Mouse (Mus musculus) macrophage (primary cell): Measurements from ENCODE around the gene Tjp3. TPM values are rescaled to one million over a fixed set of nuclear protein-coding genes. Genes with fewer than 3 reads are reported as not detected.
A peak's percentile ranks its signal among the peaks of the same experiment; 100 is the strongest.

ENCODE experiments used
- H3K27ac ChIP-seq: fragments of 350-480 bp; formaldehyde crosslinking; 2 replicates; pipeline ENCODE4 v1.9.0; 2021
- H3K36me3 ChIP-seq: fragments of 350-480 bp; formaldehyde crosslinking; 2 replicates; pipeline ENCODE4 v1.9.0; 2021; ENCODE audit errors: inconsistent target
- H3K4me3 ChIP-seq: fragments of 350-480 bp; formaldehyde crosslinking; 2 replicates; pipeline ENCODE4 v1.9.0; 2021; ENCODE audit errors: inconsistent target
- H3K79me2 ChIP-seq: fragments of 350-480 bp; formaldehyde crosslinking; 2 replicates; pipeline ENCODE4 v1.9.0; 2021; ENCODE audit errors: inconsistent target
- WGBS: methylation state at CpG from one replicate; pipeline ENCODE4 v1.1.7; 2026; ENCODE audit warnings: inconsistent platforms; ENCODE audit not compliant: missing documents; 5-methylcytosine and 5-hydroxymethylcytosine counted together
- polyA plus RNA-seq: library from polyadenylated mRNA; stranded (reverse); fragments of 250-400 nt; gene quantifications from 3 replicates; pipeline ENCODE4 v1.2.4, GENCODE M21; 2018; ENCODE audit warnings: inconsistent platforms

The Tjp3 gene
- polyA plus RNA-seq, 1 experiment from 2014 or later: 3.3 TPM

DNA sequence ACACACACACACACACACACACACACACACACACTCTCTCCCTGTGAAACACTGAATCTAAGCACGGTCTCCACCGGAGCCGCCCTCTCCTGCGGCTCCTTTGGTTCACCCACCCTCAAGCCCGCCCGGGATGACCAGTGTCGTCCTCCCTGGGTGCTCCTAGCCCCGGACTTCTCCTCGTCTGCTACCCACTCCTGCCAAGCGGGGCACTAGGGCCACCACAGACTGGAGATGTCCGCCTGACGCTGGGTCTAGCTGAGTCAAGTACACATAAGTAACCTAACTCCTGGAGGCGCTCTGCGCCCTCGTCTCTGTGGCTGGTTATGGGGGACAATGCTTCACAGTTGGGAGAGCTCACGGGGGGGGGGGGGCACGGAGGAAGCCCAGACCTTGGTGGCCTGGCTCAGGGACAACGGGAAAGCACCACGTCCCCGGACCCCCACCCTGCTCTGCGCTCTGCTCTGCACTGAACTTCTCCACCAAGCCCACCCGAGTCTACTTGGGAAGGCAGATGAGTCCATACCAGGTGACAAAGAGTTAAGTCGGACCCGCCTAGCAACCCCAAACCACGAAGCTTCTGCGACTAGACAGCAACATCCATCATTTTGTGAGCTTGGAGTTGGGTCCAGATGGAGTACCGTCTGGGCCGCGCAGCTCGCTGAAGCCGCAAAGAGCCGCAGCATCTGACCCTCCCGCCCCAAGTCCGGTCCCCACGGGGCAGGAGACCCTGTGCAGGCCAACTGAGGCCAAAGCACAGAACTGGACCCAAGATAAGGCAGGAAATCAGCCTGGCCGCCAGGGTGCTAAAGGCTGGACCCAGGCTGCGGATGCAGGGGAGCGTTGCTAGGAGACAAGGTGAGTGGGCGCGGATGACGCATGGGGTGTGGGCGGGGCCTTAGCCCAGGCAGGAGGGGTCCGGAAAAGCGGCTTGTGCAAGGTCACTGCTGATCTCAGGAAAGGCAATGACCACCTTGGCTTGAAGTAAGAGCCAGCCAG, 38.7 kb downstream of the Tjp3 start, which contains the start of gene Matk:
Matk (plus strand) TSS at position 512 of the 996 bp plus-strand sequence.
- Histone ChIP-seq H3K27ac (no peak within 1 kb of the TSS), H3K79me2 (no peaks in the 10 kb centered on the region), H3K4me3 (no peak within 1 kb of the TSS), H3K36me3 (no peaks in the 10 kb centered on the region)
- 20% methylated on average over 39 of the region's 44 CpGs for WGBS

DNA sequence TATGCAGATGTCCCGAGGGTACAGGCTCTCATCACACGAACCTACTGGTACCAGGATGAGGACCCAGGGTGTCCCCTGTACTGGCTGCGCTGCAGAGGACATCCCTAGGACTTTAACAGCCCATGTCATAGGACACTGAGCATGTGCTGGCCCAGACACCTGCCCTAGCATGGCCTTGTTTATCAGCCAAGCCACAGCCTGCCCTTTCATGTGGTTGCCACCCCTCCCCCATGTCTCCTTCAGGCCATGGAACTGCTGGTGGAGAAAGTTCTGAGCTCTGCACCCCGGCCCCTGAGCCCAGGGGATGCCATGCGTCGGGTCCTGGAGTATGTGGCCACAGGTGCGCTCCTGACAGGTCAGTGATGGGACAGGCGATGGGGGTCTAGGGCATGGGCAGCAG, 41.9 kb downstream of the Tjp3 start:
- 92% methylated on average over 8 of the region's 8 CpGs for WGBS
- Histone ChIP-seq H3K4me3 (no peak overlapping the region), H3K27ac (no peak overlapping the region), H3K36me3 (no peaks in the 10 kb centered on the region), H3K79me2 (no peaks in the 10 kb centered on the region)

DNA sequence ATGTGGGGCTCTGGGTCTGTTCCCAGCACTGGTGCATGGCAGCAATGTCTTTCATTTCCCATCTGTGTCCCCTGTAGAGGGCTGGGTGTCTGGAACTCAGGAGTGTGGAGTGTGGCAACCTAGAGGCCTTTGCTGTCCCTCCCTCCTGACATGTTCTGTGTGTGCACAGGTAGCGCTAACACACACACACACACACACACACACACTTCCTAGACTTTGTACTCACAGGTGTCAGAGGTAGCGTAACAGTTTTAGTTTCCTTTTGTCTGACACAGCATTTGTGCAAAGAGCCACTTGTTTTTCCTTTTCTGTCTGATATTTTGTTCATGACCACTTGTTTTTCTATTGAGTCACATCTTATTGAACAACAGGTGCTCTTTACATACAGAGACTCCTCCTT, 43.6 kb downstream of the Tjp3 start:
- Histone ChIP-seq H3K79me2 (no peaks in the 10 kb centered on the region), H3K27ac (no peak overlapping the region), H3K36me3 (no peaks in the 10 kb centered on the region), H3K4me3 (no peak overlapping the region)
- 71% methylated on average over 1 of the region's 2 CpGs for WGBS

DNA sequence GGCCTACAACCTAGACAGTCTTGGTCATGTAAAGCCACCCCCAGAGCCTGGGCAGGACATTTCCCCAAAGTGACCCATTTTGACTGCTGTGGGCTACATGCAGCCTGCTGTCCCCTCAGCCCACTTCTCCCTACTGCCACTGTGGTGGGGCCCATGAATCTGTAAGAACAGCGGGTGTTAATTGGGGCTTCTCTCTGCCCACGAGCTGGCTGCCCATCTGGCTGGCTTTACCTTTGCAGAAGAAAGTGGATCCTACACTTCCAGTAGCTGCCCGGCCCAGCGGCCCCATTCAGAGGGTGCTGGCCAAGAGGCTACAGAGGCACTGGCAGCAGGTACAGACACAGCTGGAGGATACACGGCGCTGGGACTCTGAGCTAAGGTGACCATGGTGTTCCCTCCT, 46.2 kb downstream of the Tjp3 start:
- H3K4me3 ChIP-seq: no peak overlapping the region
- no peak overlapping the region for H3K27ac ChIP-seq
- H3K36me3 ChIP-seq: no peaks in the 10 kb centered on the region
- no peaks in the 10 kb centered on the region for H3K79me2 ChIP-seq
- WGBS: 94% methylated on average over 6 of the region's 6 CpGs

DNA sequence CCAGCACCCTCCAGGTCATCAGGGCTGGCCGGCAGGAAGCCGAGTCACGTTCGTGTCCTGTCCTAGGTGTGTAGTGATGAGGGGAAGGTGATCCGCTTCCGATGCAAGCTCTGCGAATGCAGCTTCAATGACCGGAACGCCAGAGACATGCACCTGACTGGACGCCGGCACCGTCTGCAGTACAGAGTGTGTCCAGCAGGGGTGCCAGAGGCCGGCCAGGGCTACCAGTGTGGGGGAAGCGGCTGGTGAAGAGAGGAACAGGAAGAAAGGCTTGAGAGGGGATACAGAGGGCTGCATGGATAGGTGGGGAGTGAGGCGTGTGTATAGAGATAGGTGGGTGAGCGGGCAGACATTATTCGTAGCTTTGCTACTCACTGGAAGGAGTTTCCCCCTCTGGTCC, 46.8 kb downstream of the Tjp3 start:
- no peak overlapping the region for H3K27ac ChIP-seq
- no peaks in the 10 kb centered on the region for H3K79me2 ChIP-seq
- WGBS: 8% methylated on average over 17 of the region's 17 CpGs
- no peaks in the 10 kb centered on the region for H3K36me3 ChIP-seq
- no peak overlapping the region for H3K4me3 ChIP-seq

DNA sequence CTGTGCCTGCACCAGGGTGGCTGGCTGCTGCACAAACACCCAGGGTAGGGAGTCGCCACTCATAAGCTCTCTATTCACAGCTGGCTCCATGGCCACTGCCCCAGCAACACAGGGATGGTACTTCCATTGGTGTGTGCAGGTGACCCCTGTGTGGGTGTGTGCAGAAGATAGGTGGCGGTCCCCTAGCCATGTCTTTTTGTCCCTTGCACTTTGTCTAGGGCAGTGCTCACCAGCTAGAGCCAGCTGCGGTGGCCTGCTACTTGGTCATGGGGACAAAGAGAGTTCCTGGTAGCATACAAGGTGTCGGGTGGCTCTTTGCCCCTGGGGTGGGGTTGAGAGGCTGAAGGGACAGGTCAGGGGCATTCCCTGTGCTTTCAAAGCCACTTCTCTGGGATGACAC, 47.2 kb downstream of the Tjp3 start:
- WGBS: 90% methylated on average over 4 of the region's 4 CpGs
- Histone ChIP-seq H3K36me3 (no peaks in the 10 kb centered on the region), H3K27ac (no peak overlapping the region), H3K79me2 (no peaks in the 10 kb centered on the region), H3K4me3 (no peak overlapping the region)

DNA sequence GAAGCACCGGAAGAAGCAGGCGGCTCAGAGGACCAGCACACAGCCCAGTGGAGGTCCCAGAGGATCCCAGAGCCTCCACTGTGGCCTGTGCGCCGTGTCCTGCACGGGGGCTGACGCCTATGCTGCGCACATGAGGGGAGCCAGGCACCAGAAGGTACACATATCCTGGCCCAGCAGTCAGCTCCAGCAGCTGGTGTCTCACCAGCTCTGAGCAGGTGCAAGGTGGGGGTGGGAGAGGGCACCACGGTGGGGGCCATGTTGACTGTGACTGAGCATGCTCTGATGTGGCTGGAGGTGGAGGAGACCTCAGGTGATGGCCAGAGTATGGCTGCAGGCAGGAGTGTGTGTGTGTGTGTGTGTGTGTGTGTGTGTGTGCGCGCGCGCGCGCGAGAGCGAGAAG, 49.4 kb downstream of the Tjp3 start:
- no peak overlapping the region for H3K27ac ChIP-seq
- WGBS: 89% methylated on average over 16 of the region's 16 CpGs
- H3K79me2 ChIP-seq: no peaks in the 10 kb centered on the region
- H3K4me3 ChIP-seq: no peak overlapping the region
- no peaks in the 10 kb centered on the region for H3K36me3 ChIP-seq

DNA sequence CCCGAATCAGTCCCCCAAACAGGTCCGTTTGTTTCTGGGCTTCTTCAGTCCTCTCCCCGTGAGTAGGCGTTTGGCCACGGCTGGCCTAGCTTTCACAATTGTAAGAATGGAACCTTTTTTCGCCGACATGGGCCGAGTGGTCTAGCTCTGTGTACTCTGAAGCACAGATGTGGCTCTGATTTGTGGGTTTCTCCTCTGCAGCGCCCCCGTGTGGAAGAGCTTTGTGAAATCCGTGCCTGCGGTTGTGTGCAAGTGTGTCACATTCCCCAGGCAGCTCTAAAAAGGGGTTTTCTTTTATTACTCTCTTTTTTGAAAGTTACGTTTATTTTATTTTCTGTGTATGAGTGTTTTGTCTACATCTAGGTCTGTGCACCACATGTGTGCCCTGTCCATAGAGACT, 50.5 kb downstream of the Tjp3 start:
- no peaks in the 10 kb centered on the region for H3K36me3 ChIP-seq
- H3K79me2 ChIP-seq: no peaks in the 10 kb centered on the region
- no peak overlapping the region for H3K27ac ChIP-seq
- H3K4me3 ChIP-seq: no peak overlapping the region
- WGBS: 35% methylated on average over 13 of the region's 13 CpGs

DNA sequence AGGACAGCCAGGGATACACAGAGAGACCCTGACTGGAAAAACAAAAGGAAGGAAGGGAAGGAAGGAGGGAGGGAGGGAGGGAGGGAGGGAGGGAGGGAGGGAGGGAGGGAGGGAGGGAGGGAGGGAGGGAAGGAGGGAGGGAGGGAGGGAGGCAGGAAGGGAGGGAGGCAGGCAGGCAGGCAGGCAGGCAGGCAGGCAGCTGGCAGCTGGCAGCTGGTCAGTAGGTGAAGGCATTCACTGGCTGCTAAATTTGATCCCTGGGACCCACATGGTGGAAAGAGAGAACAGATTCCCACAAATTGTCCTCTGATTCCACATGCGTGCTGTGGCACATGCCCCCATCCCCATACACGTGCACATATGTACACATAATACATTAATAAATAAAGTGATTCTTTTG, 52.8 kb downstream of the Tjp3 start:
- Histone ChIP-seq H3K4me3 (no peak overlapping the region), H3K36me3 (no peaks in the 10 kb centered on the region), H3K27ac (no peak overlapping the region), H3K79me2 (no peaks in the 10 kb centered on the region)
- WGBS: 100% methylated on average over 2 of the region's 2 CpGs

DNA sequence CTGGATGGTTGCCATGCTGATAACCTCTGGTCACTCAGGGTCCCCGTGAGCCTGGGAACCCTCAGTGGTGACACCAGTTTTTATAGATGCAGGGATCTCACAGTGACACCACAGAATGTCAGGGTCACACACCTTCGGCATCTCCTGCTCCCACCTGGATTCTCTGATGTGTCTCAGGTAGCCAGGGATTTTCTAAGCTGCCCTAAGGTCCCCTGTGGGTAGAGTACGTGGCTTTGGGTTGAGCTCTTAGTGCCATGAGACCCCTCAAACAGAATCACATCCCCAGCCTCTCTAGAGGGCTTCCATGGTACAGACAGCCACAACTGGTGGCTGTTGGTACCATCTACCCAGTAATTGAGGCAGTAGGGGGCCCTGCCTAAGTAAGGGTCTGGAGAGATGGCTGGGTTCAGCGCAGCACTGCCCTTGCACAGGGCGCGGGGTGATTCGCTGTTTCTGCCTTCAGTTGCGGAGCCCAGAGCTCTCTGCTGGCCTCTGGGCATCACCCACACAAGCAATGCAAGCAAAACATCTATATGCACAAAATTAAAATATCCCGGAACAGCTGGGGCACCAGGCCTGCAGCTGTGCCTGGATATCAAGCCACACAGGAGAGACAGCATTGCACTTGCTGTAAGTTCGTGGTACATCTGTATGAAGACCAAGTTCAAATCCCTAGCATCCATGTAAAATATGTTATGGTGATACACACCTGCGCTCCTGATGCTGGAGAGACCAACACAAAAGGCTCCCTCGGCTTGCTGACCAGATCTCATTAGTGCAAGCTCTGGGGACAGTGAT, 54.7 kb downstream of the Tjp3 start:
- Histone ChIP-seq H3K79me2 (no peaks in the 10 kb centered on the region), H3K36me3 (no peaks in the 10 kb centered on the region), H3K4me3 (no peak overlapping the region), H3K27ac (no peak overlapping the region)
- WGBS: 88% methylated on average over 12 of the region's 12 CpGs

DNA sequence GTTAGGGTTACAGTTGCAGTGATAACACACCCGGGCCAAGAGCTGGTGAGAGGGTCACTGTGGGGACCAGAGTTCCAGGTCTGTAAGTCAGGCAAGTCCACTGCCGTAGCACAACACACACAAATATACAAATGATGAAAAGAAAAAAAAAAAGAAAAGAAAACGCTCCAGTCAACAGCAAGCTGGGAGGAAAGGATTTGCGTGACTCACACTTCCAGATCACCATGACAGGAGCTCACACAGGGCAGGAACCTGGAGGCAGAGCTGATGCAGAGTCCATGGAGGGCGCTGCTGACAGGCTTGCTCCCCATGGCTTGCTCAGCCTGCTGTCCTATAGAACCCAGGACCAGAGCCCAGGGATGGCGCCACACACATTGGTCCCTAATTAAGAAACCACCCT, 57.2 kb downstream of the Tjp3 start:
- 84% methylated on average over 4 of the region's 6 CpGs for WGBS
- H3K36me3 ChIP-seq: no peaks in the 10 kb centered on the region
- no peak overlapping the region for H3K27ac ChIP-seq
- no peaks in the 10 kb centered on the region for H3K79me2 ChIP-seq
- no peak overlapping the region for H3K4me3 ChIP-seq

DNA sequence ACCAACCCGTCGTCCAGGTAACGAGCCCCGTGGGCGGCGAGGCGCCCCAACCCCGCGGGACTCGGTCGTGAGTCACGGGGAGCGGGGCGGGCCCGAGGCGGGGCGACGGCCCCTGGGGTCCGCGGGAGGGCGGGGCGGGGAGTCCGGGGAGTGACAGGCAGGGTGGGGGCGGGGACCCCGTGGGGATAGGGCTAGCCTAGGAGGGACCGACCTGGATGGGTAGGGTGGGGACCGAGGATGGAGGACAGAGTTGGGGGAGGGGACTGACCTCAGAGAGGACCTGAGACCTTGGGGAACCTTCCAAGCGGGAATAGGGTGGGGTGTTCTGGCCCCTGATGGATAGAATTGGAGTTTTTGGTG, 58.2 kb downstream of the Tjp3 start:
- Histone ChIP-seq H3K4me3 (peak overlapping the region; percentile 41), H3K36me3 (no peaks in the 10 kb centered on the region), H3K79me2 (no peaks in the 10 kb centered on the region), H3K27ac (no peak overlapping the region)
- 4% methylated on average over 14 of the region's 28 CpGs for WGBS

DNA sequence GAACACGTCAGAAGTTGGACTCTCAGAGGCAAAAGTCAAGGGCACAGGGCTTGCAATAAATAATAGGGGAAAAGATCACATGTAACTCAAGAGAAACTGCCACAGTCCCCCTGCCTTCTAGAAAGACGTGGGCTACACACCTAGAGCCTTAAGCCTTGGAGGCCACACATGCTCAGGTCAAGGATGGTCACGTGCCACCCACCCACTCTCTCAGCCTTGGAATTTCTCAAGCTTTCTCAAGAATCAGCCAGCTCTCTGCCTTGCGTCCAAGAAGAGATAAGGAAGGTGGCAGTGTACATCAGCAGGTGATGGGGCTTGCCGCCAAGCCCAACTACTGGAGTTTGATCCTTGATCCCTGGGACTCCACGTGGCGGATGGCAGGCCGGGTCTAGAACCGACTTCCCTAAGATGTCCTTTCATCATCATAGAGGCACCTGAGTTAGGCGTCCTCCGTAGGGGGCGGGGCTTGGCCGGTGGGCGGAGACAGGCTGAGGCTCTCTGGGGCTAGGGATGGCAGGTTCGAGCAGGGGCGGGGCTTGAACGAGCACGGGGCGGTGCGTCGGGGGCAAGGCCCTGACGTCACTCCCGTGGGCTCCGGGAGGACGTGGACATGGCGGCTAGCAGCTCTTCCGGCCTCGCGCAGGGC, 58.7 kb downstream of the Tjp3 start, which contains the start of gene Zfr2:
Zfr2 (plus strand) TSS at position 576 of the 646 bp plus-strand sequence.
- 9% methylated on average over 29 of the region's 29 CpGs for WGBS
- Histone ChIP-seq H3K36me3 (no peaks in the 10 kb centered on the region), H3K79me2 (no peaks in the 10 kb centered on the region), H3K4me3 (peak within 1 kb of the TSS; percentile 41), H3K27ac (no peak within 1 kb of the TSS)

DNA sequence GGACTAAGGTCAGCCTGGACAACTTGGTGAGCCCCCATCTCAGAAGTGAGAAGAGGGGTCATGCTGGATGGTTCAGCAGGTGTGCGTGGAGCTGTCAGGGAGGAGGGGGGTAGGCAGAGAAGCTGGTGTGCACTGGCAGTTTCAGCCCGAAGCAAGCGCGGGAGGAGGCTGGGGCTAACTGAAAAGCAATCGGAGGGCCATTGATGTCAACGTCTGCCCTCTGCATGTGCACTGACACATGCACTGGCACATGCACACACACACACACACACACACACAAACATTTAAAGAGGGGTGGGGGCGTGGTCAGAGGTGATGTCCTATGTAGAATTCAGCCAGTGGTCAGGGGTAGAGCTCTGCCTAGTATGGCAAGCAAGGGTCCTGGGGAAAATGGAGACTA, 59.9 kb downstream of the Tjp3 start:
- 72% methylated on average over 7 of the region's 7 CpGs for WGBS
- Histone ChIP-seq H3K27ac (no peak overlapping the region), H3K79me2 (no peaks in the 10 kb centered on the region), H3K4me3 (no peak overlapping the region), H3K36me3 (no peaks in the 10 kb centered on the region)
